Mouse (Mus musculus): Measurements from ENCODE around the gene Pcca. TPM values are rescaled to one million over a fixed set of nuclear protein-coding genes. Genes with fewer than 3 reads are reported as not detected.
"Not testable (repeated sequence)": the region's sequence is repeated elsewhere in the genome, so short reads cannot be mapped to it uniquely, and the experiment has no call there.

Pcca gene
- polyA plus RNA-seq, 1 experiment from 2014 or later = 32.8 TPM

DNA sequence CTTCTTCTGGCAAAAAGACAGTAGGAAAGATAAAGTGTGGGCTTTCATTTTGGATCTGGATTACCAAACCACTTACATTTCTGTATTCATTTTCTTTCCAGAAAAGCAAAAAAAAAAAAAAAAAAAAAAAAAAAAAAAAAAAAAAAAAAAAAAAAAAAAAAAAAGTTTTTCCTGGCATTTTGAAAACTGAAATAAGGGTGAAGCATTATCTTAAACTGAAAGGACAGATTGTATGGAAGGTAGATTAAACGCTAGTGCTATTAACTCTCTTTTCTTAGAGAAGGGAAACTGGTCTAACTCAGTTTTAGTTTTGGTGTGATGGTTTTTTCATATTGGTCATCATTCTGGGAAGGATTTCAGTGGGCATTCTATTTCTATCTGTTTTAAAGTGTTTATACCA, 42.1 kb upstream of the Pcca start:
- Histone ChIP-seq H3K27me3 (peaks cover 67% of the 10 kb centered on the region), H3K4me2 (no peak overlapping the region), H3K36me3 (no peaks in the 10 kb centered on the region), H3K9me3 (no peaks in the 10 kb centered on the region), H3K27ac (no peak overlapping the region), H3K4me3 (no peak overlapping the region), H3K9ac (no peak overlapping the region), H3K4me1 (peaks cover 6% of the 10 kb centered on the region)
- ATAC-seq (ENCODE audit: insufficient number of reproducible peaks, insufficient read depth, low FRiP score, low TSS enrichment, low read depth) = no peak
- WGBS = 72% methylated on average over 1 of the region's 1 CpGs

DNA sequence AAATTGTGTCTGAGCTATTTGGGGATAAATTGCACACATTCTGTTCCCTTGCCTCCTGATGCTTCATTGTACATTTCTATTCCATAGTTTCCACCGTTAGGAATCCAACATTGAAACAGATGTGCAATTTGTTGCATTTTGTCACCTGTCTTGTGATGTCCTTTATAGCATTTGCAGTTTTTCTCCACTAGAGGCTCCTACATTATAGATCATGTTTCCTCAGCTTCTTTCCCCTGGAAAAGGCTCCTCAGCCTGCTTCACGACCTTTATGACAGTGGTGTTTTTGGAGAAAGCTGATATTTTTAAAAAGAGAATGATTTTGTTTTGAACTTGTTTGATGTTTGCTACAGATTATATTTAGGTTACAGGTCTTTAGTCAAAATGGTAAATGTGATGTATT, 25.1 kb upstream of the Pcca start:
- H3K4me2 ChIP-seq = no peak overlapping the region
- ATAC-seq (ENCODE audit: insufficient number of reproducible peaks, insufficient read depth, low FRiP score, low TSS enrichment, low read depth) = no peak
- no peak overlapping the region for H3K9ac ChIP-seq
- no peaks in the 10 kb centered on the region for H3K4me1 ChIP-seq
- H3K27me3 ChIP-seq = no peaks in the 10 kb centered on the region
- H3K9me3 ChIP-seq = no peaks in the 10 kb centered on the region
- no peaks in the 10 kb centered on the region for H3K36me3 ChIP-seq
- WGBS = 18% methylated on average over 2 of the region's 2 CpGs
- no peak overlapping the region for H3K27ac ChIP-seq
- no peak overlapping the region for H3K4me3 ChIP-seq

DNA sequence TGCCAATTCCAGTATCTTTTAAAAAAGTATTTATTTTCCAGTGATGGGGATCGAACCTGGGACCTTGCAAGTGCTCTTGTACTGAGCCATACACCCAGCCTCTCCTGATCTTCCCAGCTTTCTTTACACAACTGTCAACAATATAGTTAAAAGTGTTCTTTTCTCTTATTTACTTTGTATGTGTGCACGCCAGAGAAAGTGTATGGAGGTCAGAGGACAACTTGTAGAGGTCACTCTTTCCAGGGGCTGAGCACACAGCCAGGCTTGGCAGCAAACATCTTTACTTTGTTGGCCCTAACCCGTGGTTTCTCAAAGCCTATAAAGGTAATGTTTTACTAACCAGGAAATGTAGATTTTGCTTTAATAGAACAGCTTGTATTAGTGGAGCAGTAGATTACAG, 22.6 kb upstream of the Pcca start:
- Histone ChIP-seq H3K9ac (no peak overlapping the region), H3K36me3 (no peaks in the 10 kb centered on the region), H3K27ac (no peak overlapping the region), H3K4me1 (no peaks in the 10 kb centered on the region), H3K9me3 (no peaks in the 10 kb centered on the region), H3K27me3 (no peaks in the 10 kb centered on the region), H3K4me2 (no peak overlapping the region), H3K4me3 (no peak overlapping the region)
- no peak for ATAC-seq (ENCODE audit: insufficient number of reproducible peaks, insufficient read depth, low FRiP score, low TSS enrichment, low read depth)
- 72% methylated on average over 3 of the region's 3 CpGs for WGBS

GRCm38 (mm10) chr14:122513511-122514036, 20.6 kb upstream of the Pcca start:
- Histone ChIP-seq H3K9ac (no peak overlapping the region), H3K27me3 (no peaks in the 10 kb centered on the region), H3K9me3 (no peaks in the 10 kb centered on the region), H3K4me3 (no peak overlapping the region), H3K4me2 (no peak overlapping the region), H3K27ac (no peak overlapping the region), H3K4me1 (no peaks in the 10 kb centered on the region), H3K36me3 (no peaks in the 10 kb centered on the region)
- ATAC-seq (ENCODE audit: insufficient number of reproducible peaks, insufficient read depth, low FRiP score, low TSS enrichment, low read depth) = no peak
- WGBS = 61% methylated on average over 1 of the region's 1 CpGs

DNA sequence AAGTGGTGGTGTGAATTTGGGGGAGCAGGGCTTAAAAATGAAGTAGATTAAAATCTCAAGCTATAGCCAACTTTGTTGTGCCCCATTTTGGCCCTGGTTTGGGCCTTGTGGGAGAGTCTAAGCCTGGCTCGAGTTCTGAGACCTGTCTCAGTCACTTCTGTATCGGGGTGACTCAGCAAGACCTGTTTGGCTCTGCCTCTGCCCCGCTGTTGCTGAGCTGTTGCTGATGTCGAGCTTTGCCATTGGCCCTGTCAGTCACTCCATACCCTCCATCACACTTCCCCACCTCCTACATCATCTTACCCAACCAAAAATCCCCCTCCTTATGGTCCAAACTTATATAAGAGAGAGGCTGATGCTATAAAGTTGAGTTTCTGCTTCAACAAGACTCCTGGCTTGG, 5.6 kb upstream of the Pcca start:
- WGBS = 80% methylated on average over 4 of the region's 4 CpGs
- Histone ChIP-seq H3K36me3 (no peaks in the 10 kb centered on the region), H3K9me3 (0 out of 2 replicates have a peak, but pooled peaks cover 4% of the 10 kb centered on the region), H3K4me3 (no peak overlapping the region), H3K4me2 (no peak overlapping the region), H3K9ac (no peak overlapping the region), H3K27ac (no peak overlapping the region), H3K27me3 (no peaks in the 10 kb centered on the region), H3K4me1 (peaks cover 2% of the 10 kb centered on the region; the same call in 1 of the 2 replicates)
- no peak for ATAC-seq (ENCODE audit: insufficient number of reproducible peaks, insufficient read depth, low FRiP score, low TSS enrichment, low read depth)

DNA sequence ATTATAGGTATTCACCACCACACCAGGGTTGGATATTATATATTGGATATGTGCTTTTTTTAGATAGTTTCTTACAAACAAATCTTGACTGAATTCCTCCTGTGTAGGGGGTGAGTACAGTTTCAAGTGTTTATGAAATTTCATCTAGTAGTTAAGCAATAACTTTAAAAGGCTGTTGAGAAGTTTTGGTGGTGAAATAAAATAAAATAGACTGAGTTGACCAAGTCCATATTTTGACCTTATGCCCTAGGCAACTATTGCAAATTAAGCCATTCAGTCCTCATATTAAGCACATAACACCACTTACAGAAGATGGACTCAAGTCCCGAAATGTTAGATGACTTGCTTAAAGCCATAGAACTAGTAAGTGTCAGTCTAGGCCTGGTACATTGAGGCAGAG, 1.9 kb downstream of the Pcca start:
- H3K36me3 ChIP-seq = no peaks in the 10 kb centered on the region
- WGBS = 85% methylated on average over 1 of the region's 1 CpGs
- H3K4me3 ChIP-seq = no peak overlapping the region
- no peak overlapping the region for H3K4me2 ChIP-seq
- peaks cover 18% of the 10 kb centered on the region for H3K4me1 ChIP-seq
- no peaks in the 10 kb centered on the region for H3K9me3 ChIP-seq
- no peak overlapping the region for H3K27ac ChIP-seq
- no peaks in the 10 kb centered on the region for H3K27me3 ChIP-seq
- H3K9ac ChIP-seq = no peak overlapping the region
- ATAC-seq (ENCODE audit: insufficient number of reproducible peaks, insufficient read depth, low FRiP score, low TSS enrichment, low read depth) = no peak

DNA sequence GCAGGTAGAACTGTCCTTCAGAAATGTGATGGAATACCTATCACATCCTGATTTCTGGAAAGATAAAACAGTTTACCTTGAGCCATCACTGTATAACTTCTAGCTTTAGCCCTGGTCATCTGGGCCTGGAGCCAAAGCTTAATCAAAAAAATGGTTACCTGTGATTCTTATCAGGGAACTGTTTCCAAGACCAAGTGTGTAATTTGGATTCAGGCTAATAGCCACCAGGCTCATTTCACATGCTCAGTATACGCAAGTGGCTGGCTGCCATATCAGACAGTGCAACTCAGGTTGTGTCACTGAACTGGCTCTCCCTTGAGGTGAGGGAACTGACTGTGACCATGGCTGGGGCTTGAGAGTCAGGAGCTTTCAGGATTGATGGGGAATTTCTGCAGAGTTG, 14.3 kb downstream of the Pcca start:
- WGBS = 90% methylated on average over 1 of the region's 1 CpGs
- no peak overlapping the region for H3K9ac ChIP-seq
- no peak overlapping the region for H3K4me2 ChIP-seq
- H3K27ac ChIP-seq = no peak overlapping the region
- no peak overlapping the region for H3K4me3 ChIP-seq
- H3K27me3 ChIP-seq = no peaks in the 10 kb centered on the region
- no peaks in the 10 kb centered on the region; the same call in 1 of the 2 replicates for H3K36me3 ChIP-seq
- no peak for ATAC-seq (ENCODE audit: insufficient number of reproducible peaks, insufficient read depth, low FRiP score, low TSS enrichment, low read depth)
- no peaks in the 10 kb centered on the region for H3K4me1 ChIP-seq
- no peaks in the 10 kb centered on the region; the same call in 1 of the 2 replicates for H3K9me3 ChIP-seq

GRCm38 (mm10) chr14:122548905-122549304, 14.8 kb downstream of the Pcca start:
- H3K36me3 ChIP-seq = no peaks in the 10 kb centered on the region; the same call in 1 of the 2 replicates
- H3K9ac ChIP-seq = no peak overlapping the region
- no peak overlapping the region for H3K4me2 ChIP-seq
- ATAC-seq (ENCODE audit: insufficient number of reproducible peaks, insufficient read depth, low FRiP score, low TSS enrichment, low read depth) = no peak
- H3K27ac ChIP-seq = no peak overlapping the region
- no peaks in the 10 kb centered on the region; the same call in 1 of the 2 replicates for H3K9me3 ChIP-seq
- no peak overlapping the region for H3K4me3 ChIP-seq
- H3K27me3 ChIP-seq = no peaks in the 10 kb centered on the region
- WGBS = 74% methylated on average over 1 of the region's 1 CpGs
- H3K4me1 ChIP-seq = no peaks in the 10 kb centered on the region

DNA sequence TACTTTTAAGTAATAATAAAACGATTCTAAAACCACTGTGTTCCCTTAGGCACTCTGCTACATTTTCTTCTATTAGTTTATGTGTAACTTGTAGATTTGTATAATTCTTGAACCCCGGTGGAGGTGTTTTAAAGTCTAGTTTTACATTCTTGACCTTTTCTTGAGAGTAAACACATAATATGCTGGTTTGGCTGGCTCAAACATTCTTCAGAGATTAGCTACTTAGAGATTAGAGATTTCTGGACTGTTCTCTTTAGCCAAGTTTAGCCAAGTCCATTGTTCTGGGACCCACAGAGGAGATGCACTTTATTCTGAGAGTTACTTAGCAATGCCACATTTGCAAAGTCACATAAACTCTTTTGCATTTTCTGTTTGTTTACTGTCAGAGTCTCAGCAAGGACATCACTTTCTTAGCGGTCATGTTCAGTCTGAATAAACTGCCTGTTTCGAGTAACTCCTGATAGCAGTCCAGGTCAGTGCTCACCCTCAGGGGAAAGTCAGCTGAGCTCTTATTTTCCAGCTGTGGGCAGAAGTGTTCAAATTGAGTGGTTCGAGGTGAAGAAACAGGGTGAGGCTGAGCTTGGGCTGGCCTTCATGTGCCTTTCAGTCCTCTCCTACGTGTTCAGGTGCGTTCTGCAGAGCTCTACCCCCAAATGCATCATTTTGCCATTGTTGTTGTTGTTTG, 18.8 kb downstream of the Pcca start:
- H3K36me3 ChIP-seq = no peaks in the 10 kb centered on the region; the same call in 1 of the 2 replicates
- no peak overlapping the region for H3K9ac ChIP-seq
- no peaks in the 10 kb centered on the region for H3K27me3 ChIP-seq
- H3K4me2 ChIP-seq = no peak overlapping the region
- WGBS = 56% methylated on average over 7 of the region's 7 CpGs
- H3K27ac ChIP-seq = no peak overlapping the region
- no peak for ATAC-seq (ENCODE audit: insufficient number of reproducible peaks, insufficient read depth, low FRiP score, low TSS enrichment, low read depth)
- H3K4me1 ChIP-seq = no peaks in the 10 kb centered on the region
- H3K9me3 ChIP-seq = no peaks in the 10 kb centered on the region; the same call in 1 of the 2 replicates
- H3K4me3 ChIP-seq = no peak overlapping the region

- Histone ChIP-seq H3K36me3 (no peaks in the 10 kb centered on the region), H3K4me2 (no peak overlapping the region), H3K9me3 (no peaks in the 10 kb centered on the region), H3K4me1 (no peaks in the 10 kb centered on the region), H3K9ac (no peak overlapping the region), H3K4me3 (no peak overlapping the region), H3K27ac (no peak overlapping the region), H3K27me3 (no peaks in the 10 kb centered on the region)
- 93% methylated on average over 9 of the region's 9 CpGs for WGBS
- ATAC-seq (ENCODE audit: insufficient number of reproducible peaks, insufficient read depth, low FRiP score, low TSS enrichment, low read depth) = no peak
Measured at GRCm38 (mm10) chr14:122557353-122557752, 23.2 kb downstream of the Pcca start.

GRCm38 (mm10) chr14:122560893-122561452, 26.8 kb downstream of the Pcca start:
- H3K4me2 ChIP-seq; ATAC-seq (ENCODE audit: insufficient number of reproducible peaks, insufficient read depth, low FRiP score, low TSS enrichment, low read depth); H3K4me3 ChIP-seq; H3K9ac ChIP-seq; H3K27ac ChIP-seq; H3K36me3 ChIP-seq; H3K9me3 ChIP-seq; H3K27me3 ChIP-seq; H3K4me1 ChIP-seq: not testable (repeated sequence)
- WGBS = 64% methylated on average over 1 of the region's 1 CpGs

- Histone ChIP-seq H3K9ac (no peak overlapping the region), H3K4me2 (no peak overlapping the region), H3K27ac (no peak overlapping the region), H3K9me3 (no peaks in the 10 kb centered on the region), H3K36me3 (no peaks in the 10 kb centered on the region), H3K27me3 (no peaks in the 10 kb centered on the region), H3K4me3 (no peak overlapping the region), H3K4me1 (peaks cover 3% of the 10 kb centered on the region; the same call in 1 of the 2 replicates)
- ATAC-seq (ENCODE audit: insufficient number of reproducible peaks, insufficient read depth, low FRiP score, low TSS enrichment, low read depth) = no peak
- WGBS = 69% methylated on average over 9 of the region's 9 CpGs
Measured at GRCm38 (mm10) chr14:122570862-122571261, 36.7 kb downstream of the Pcca start.

Data from embryonic facial prominence, embryonic 13.5 days (tissue).